Mouse (Mus musculus) midbrain, postnatal 0 days (tissue): Measurements from ENCODE around the gene Saal1. TPM values are rescaled to one million over a fixed set of nuclear protein-coding genes. Genes with fewer than 3 reads are reported as not detected.

ENCODE experiments used
- ATAC-seq: fragments of 200-750 bp; cut with Nextera tagmentation; 2 replicates; pipeline ENCODE4 v1.8.0; 2017; ENCODE audit warnings: moderate number of reproducible peaks, mild to moderate bottlenecking, moderate TSS enrichment, moderate library complexity; ENCODE audit not compliant: low FRiP score
- DNase-seq: peaks from one replicate; pipeline ENCODE4 v3.0.0-alpha.2; 2015; ENCODE audit warnings: low spot score
- H3K27ac ChIP-seq: fragments of 300-500 bp; sonication (generic); 2 replicates; pipeline ENCODE4 v1.5.1; 2014; ENCODE audit warnings: low read depth, mild to moderate bottlenecking, low read length, mixed read lengths
- H3K27me3 ChIP-seq: fragments of 300-500 bp; sonication (generic); 2 replicates; pipeline ENCODE4 v1.6.1; 2014; ENCODE audit warnings: low read length, control low read depth, mixed read lengths; ENCODE audit not compliant: insufficient read depth
- H3K36me3 ChIP-seq: fragments of 300-500 bp; sonication (generic); 2 replicates; pipeline ENCODE4 v1.6.1; 2014; ENCODE audit warnings: low read length, control low read depth, mixed read lengths; ENCODE audit not compliant: insufficient read depth
- H3K4me1 ChIP-seq: fragments of 300-500 bp; sonication (generic); 2 replicates; pipeline ENCODE4 v1.6.1; 2014; ENCODE audit warnings: mild to moderate bottlenecking, control low read depth, antibody characterized with exemption, low read length, mixed read lengths; ENCODE audit not compliant: insufficient read depth
- H3K4me2 ChIP-seq: fragments of 300-500 bp; sonication (generic); 2 replicates; pipeline ENCODE4 v1.6.1; 2014; ENCODE audit warnings: low read depth, mild to moderate bottlenecking, low read length, mixed read lengths; ENCODE audit not compliant: poor library complexity, severe bottlenecking
- H3K4me3 ChIP-seq: fragments of 300-500 bp; sonication (generic); 2 replicates; pipeline ENCODE4 v1.5.1; 2014; ENCODE audit warnings: low read depth, mild to moderate bottlenecking, low read length, moderate library complexity
- H3K9ac ChIP-seq: fragments of 300-500 bp; sonication (generic); replicated peaks from 2 replicates; pipeline ENCODE4 v1.6.1; 2014; ENCODE audit warnings: mild to moderate bottlenecking, low read length, moderate library complexity, mixed read lengths; ENCODE audit not compliant: poor library complexity, severe bottlenecking
- H3K9me3 ChIP-seq: fragments of 300-500 bp; sonication (generic); 2 replicates; pipeline ENCODE4 v1.6.1; 2016; ENCODE audit warnings: low read length, control low read depth
- CTCF ChIP-seq: IDR thresholded peaks from 2 replicates; pipeline ENCODE4 v1.5.1; 2016; ENCODE audit warnings: antibody characterized with exemption, mild to moderate bottlenecking
- WGBS: fragments of 180-500 bp; shearing (Covaris S2); extraction: QIAGEN DNeasy Blood & Tissue Kit; methylation state at CpG from one replicate; pipeline ENCODE4 v1.1.7; 2014; 5-methylcytosine and 5-hydroxymethylcytosine counted together
- polyA plus RNA-seq: library from polyadenylated mRNA; unstranded; fragments of >200 nt; fragmentation: Nextera tagmentation; extraction: Ambion mirVana; gene quantifications from 2 replicates; pipeline ENCODE4 v1.2.1, GENCODE M21; 2015
- total RNA-seq: library from RNA; depleted of rRNA; stranded (reverse); fragments of >200 nt; gene quantifications from 2 replicates; pipeline ENCODE4 v1.2.3, GENCODE M21; 2014

Saal1 gene
- total and polyA plus RNA-seq, 2 experiments from 2014 or later, result 10.2 to 13.6 TPM

- no peak for TF ChIP-seq CTCF
- no peak overlapping the region for H3K4me3 ChIP-seq
- H3K9me3 ChIP-seq, result no peaks in the 10 kb centered on the region
- no peak overlapping the region for H3K9ac ChIP-seq
- no peak overlapping the region for H3K27ac ChIP-seq
- WGBS, result 89% methylated on average over 3 of the region's 3 CpGs
- DNase-seq (no peak), ATAC-seq (no peak)
- no peaks in the 10 kb centered on the region for H3K27me3 ChIP-seq
- no peaks in the 10 kb centered on the region for H3K4me1 ChIP-seq
- no peaks in the 10 kb centered on the region for H3K36me3 ChIP-seq
- H3K4me2 ChIP-seq, result no peak overlapping the region
These were observed 32.1 kb downstream of the Saal1 start for GRCm38 (mm10) chr7:46678417-46678816.

GRCm38 (mm10) chr7:46676808-46677360 is 33.6 kb downstream of the Saal1 start:
- H3K4me3 ChIP-seq, result no peak overlapping the region
- ATAC-seq (no peak), DNase-seq (peak; percentile 57)
- H3K27ac ChIP-seq, result no peak overlapping the region
- H3K4me1 ChIP-seq, result no peaks in the 10 kb centered on the region
- TF ChIP-seq CTCF, result no peak
- H3K27me3 ChIP-seq, result no peaks in the 10 kb centered on the region
- WGBS, result 65% methylated on average over 5 of the region's 5 CpGs
- no peaks in the 10 kb centered on the region for H3K36me3 ChIP-seq
- H3K9ac ChIP-seq, result no peak overlapping the region
- no peaks in the 10 kb centered on the region for H3K9me3 ChIP-seq
- no peak overlapping the region for H3K4me2 ChIP-seq

GRCm38 (mm10) chr7:46675886-46676285 is 34.6 kb downstream of the Saal1 start:
- no peak for TF ChIP-seq CTCF
- Histone ChIP-seq H3K9ac (no peak overlapping the region), H3K4me2 (no peak overlapping the region), H3K9me3 (no peaks in the 10 kb centered on the region), H3K4me1 (no peaks in the 10 kb centered on the region), H3K27ac (no peak overlapping the region), H3K27me3 (no peaks in the 10 kb centered on the region), H3K4me3 (no peak overlapping the region), H3K36me3 (no peaks in the 10 kb centered on the region)
- no peak for ATAC-seq
- no peak for DNase-seq
- 85% methylated on average over 8 of the region's 8 CpGs for WGBS

GRCm38 (mm10) chr7:46675061-46675460 is 35.4 kb downstream of the Saal1 start:
- Histone ChIP-seq H3K36me3 (no peaks in the 10 kb centered on the region), H3K27me3 (no peaks in the 10 kb centered on the region), H3K9ac (no peak overlapping the region), H3K4me3 (no peak overlapping the region), H3K4me2 (no peak overlapping the region), H3K9me3 (no peaks in the 10 kb centered on the region), H3K27ac (no peak overlapping the region), H3K4me1 (no peaks in the 10 kb centered on the region)
- 91% methylated on average over 7 of the region's 7 CpGs for WGBS
- ATAC-seq (no peak), DNase-seq (no peak)
- TF ChIP-seq CTCF, result no peak

GRCm38 (mm10) chr7:46672160-46672672 is 38.3 kb downstream of the Saal1 start, which contains the start of gene Tph1:
Gene Tph1, minus strand, starts transcription at chr7:46672537.
- WGBS, result 72% methylated on average over 10 of the region's 10 CpGs

GRCm38 (mm10) chr7:46667256-46667655 is 43.2 kb downstream of the Saal1 start:
- DNase-seq (peak; percentile 22), ATAC-seq (0 out of 2 replicates have a peak, but pooled peaks have one; percentile 44)
- Histone ChIP-seq H3K9me3 (no peaks in the 10 kb centered on the region), H3K36me3 (no peaks in the 10 kb centered on the region), H3K4me2 (peak overlapping the region; percentile 52), H3K27ac (no peak overlapping the region), H3K4me1 (peaks cover 3% of the 10 kb centered on the region; the same call in 1 of the 2 replicates), H3K4me3 (peak overlapping the region; percentile 8; the same call in 1 of the 2 replicates), H3K27me3 (peaks cover 13% of the 10 kb centered on the region; the same call in 1 of the 2 replicates), H3K9ac (no peak overlapping the region)
- 3% methylated on average over 21 of the region's 21 CpGs for WGBS
- no peak for TF ChIP-seq CTCF

More at GRCm38 (mm10) chr7:46672160-46672672, 38.3 kb downstream of the Saal1 start, which contains the start of gene Tph1:
- Histone ChIP-seq H3K9me3 (no peaks in the 10 kb centered on the region), H3K27ac (no peak within 1 kb of the TSS), H3K4me1 (peaks cover 2% of the 10 kb centered on the region; the same call in 1 of the 2 replicates), H3K4me3 (no peak within 1 kb of the TSS), H3K36me3 (no peaks in the 10 kb centered on the region), H3K27me3 (no peaks in the 10 kb centered on the region), H3K9ac (no peak within 1 kb of the TSS), H3K4me2 (no peak within 1 kb of the TSS)
- ATAC-seq (no peak), DNase-seq (no peak)
- TF ChIP-seq CTCF, result no peak
